Mouse (Mus musculus) neural tube, embryonic 14.5 days (tissue): ENCODE results near the gene Pnma3. TPM values are rescaled to one million over a fixed set of nuclear protein-coding genes. Genes with fewer than 3 reads are reported as not detected.

Experiments used
- ATAC-seq: fragments of 200-750 bp; cut with Nextera tagmentation; 2 replicates; pipeline ENCODE4 v1.8.0; 2017; ENCODE audit warnings: low read depth, mild to moderate bottlenecking, moderate TSS enrichment, moderate library complexity
- H3K27ac ChIP-seq: fragments of 300-500 bp; sonication (generic); 2 replicates; pipeline ENCODE4 v1.5.1; 2014; ENCODE audit warnings: low read depth, mild to moderate bottlenecking, control low read depth, low read length, moderate library complexity, mixed read lengths
- H3K27me3 ChIP-seq: fragments of 300-500 bp; sonication (generic); 2 replicates; pipeline ENCODE4 v1.6.1; 2014; ENCODE audit warnings: low read length; ENCODE audit not compliant: control insufficient read depth, insufficient read depth
- H3K36me3 ChIP-seq: fragments of 300-500 bp; sonication (generic); 2 replicates; pipeline ENCODE4 v1.6.1; 2014; ENCODE audit warnings: low read length, mixed read lengths; ENCODE audit not compliant: control insufficient read depth, insufficient read depth
- H3K4me1 ChIP-seq: fragments of 300-500 bp; sonication (generic); 2 replicates; pipeline ENCODE4 v1.6.1; 2014; ENCODE audit warnings: low read length; ENCODE audit not compliant: control insufficient read depth, insufficient read depth
- H3K4me2 ChIP-seq: fragments of 300-500 bp; sonication (generic); 2 replicates; pipeline ENCODE4 v1.6.1; 2014; ENCODE audit warnings: mild to moderate bottlenecking, low read depth, low read length, control low read depth
- H3K4me3 ChIP-seq: fragments of 300-500 bp; sonication (generic); 2 replicates; pipeline ENCODE4 v1.5.1; 2014; ENCODE audit warnings: low read depth, low read length, control low read depth, mixed read lengths
- H3K9ac ChIP-seq: fragments of 300-500 bp; sonication (generic); replicated peaks from 2 replicates; pipeline ENCODE4 v1.6.1; 2014; ENCODE audit warnings: low read depth, mild to moderate bottlenecking, control low read depth, low read length, mixed read lengths
- H3K9me3 ChIP-seq: fragments of 300-500 bp; sonication (generic); 2 replicates; pipeline ENCODE4 v1.6.1; 2016; ENCODE audit warnings: low read length; ENCODE audit not compliant: control insufficient read depth
- WGBS: fragments of 180-500 bp; shearing (Covaris S2); extraction: QIAGEN DNeasy Blood & Tissue Kit; methylation state at CpG from one replicate; pipeline ENCODE4 v1.1.7; 2014; 5-methylcytosine and 5-hydroxymethylcytosine counted together
- polyA plus RNA-seq: library from polyadenylated mRNA; unstranded; fragments of >200 nt; fragmentation: Nextera tagmentation; extraction: Ambion mirVana; gene quantifications from 2 replicates; pipeline ENCODE4 v1.2.1, GENCODE M21; 2014

Gene Pnma3
- polyA plus RNA-seq = 2.2 and 4.6 TPM in 2 replicates

- H3K36me3 ChIP-seq = no peaks in the 10 kb centered on the region
- WGBS = 24% methylated on average over 7 of the region's 7 CpGs
- H3K4me1 ChIP-seq = no peaks in the 10 kb centered on the region
- no peak within 1 kb of the TSS; the same call in 1 of the 2 replicates for H3K27ac ChIP-seq
- no peaks in the 10 kb centered on the region for H3K27me3 ChIP-seq
- H3K4me2 ChIP-seq = peak within 1 kb of the TSS; percentile 53
- H3K4me3 ChIP-seq = peak within 1 kb of the TSS; percentile 33
- H3K9ac ChIP-seq = 0 out of 2 replicates have a peak within 1 kb of the TSS, but pooled peaks have one; percentile 41
- peak; percentile 70 for ATAC-seq
- H3K9me3 ChIP-seq = no peaks in the 10 kb centered on the region
These were observed at the start of gene Pnma3 for GRCm38 (mm10) chrX:73064415-73064793. Gene Pnma3 (plus strand): TSS chrX:73064787.

- H3K36me3 ChIP-seq = no peaks in the 10 kb centered on the region
- H3K27ac ChIP-seq = no peak within 1 kb of the TSS
- H3K9ac ChIP-seq = no peak within 1 kb of the TSS
- no peak within 1 kb of the TSS for H3K4me2 ChIP-seq
- ATAC-seq = no peak
- WGBS = 74% methylated on average over 1 of the region's 1 CpGs
- H3K4me3 ChIP-seq = no peak within 1 kb of the TSS
- no peaks in the 10 kb centered on the region for H3K9me3 ChIP-seq
- H3K27me3 ChIP-seq = no peaks in the 10 kb centered on the region
- H3K4me1 ChIP-seq = no peaks in the 10 kb centered on the region
These were observed 27.6 kb upstream of the Pnma3 start, which contains the start of gene Pnma5 for GRCm38 (mm10) chrX:73037003-73037402. Gene Pnma5 (minus strand): TSS chrX:73037103.

- Histone ChIP-seq H3K27ac (no peak overlapping the region), H3K27me3 (no peaks in the 10 kb centered on the region), H3K4me3 (no peak overlapping the region), H3K4me2 (no peak overlapping the region), H3K4me1 (no peaks in the 10 kb centered on the region), H3K36me3 (no peaks in the 10 kb centered on the region), H3K9ac (no peak overlapping the region), H3K9me3 (no peaks in the 10 kb centered on the region)
- WGBS = 82% methylated on average over 8 of the region's 8 CpGs
- ATAC-seq = no peak
These were observed 25.8 kb upstream of the Pnma3 start for GRCm38 (mm10) chrX:73038831-73039230.

DNA sequence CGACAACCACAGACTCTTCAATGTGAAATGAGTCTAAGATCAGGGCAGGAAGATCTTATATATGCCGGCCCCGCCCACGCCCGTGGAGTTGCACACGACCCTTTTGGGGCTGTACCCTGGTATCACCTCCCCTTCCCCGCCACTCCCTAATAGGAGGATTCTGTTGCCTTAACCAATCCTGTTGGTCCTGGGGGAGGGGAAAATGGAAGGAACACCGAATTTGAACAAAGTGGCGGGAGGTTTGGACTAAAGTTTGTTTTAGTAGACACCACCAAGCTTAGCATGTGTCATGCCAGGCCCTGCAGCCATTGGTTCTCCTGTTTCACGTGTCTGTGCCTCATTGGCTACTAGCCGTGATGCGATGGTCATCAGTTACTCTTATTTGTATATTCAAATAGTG, 24.9 kb upstream of the Pnma3 start:
- Histone ChIP-seq H3K4me2 (no peak overlapping the region), H3K9me3 (no peaks in the 10 kb centered on the region), H3K4me3 (no peak overlapping the region), H3K27me3 (no peaks in the 10 kb centered on the region), H3K27ac (no peak overlapping the region), H3K9ac (no peak overlapping the region), H3K36me3 (no peaks in the 10 kb centered on the region), H3K4me1 (no peaks in the 10 kb centered on the region)
- ATAC-seq = no peak
- WGBS = 82% methylated on average over 12 of the region's 12 CpGs

- Histone ChIP-seq H3K9ac (no peak overlapping the region), H3K36me3 (no peaks in the 10 kb centered on the region), H3K4me3 (no peak overlapping the region), H3K27me3 (no peaks in the 10 kb centered on the region), H3K4me2 (0 out of 2 replicates have a peak overlapping the region, but pooled peaks have one; percentile 17), H3K9me3 (no peaks in the 10 kb centered on the region), H3K4me1 (no peaks in the 10 kb centered on the region), H3K27ac (no peak overlapping the region)
- peak; percentile 99 for ATAC-seq
- 9% methylated on average over 14 of the region's 14 CpGs for WGBS
These were observed 10.6 kb upstream of the Pnma3 start for GRCm38 (mm10) chrX:73053860-73054563.

DNA sequence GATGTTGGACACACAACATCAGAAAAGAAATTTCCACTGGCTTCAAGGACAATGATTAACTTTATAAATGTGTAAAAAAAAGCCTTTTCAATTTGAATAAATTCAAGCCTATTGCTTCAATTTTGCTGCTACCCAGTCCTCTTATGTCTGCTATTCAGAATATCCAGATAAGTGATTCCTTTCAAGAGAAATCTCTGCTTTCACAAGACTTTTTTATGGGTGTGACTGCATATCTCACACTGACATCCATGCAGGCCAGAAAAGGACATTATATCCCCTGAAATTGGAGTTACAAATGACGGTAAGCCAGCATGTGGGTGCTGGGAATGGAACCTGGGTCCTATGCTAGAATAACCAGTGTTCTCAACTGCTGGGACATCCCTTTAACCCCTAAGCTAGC, 3.1 kb upstream of the Pnma3 start:
- H3K27ac ChIP-seq = no peak overlapping the region
- 92% methylated on average over 1 of the region's 1 CpGs for WGBS
- no peaks in the 10 kb centered on the region for H3K4me1 ChIP-seq
- H3K9ac ChIP-seq = no peak overlapping the region
- ATAC-seq = no peak
- H3K4me3 ChIP-seq = no peak overlapping the region
- no peaks in the 10 kb centered on the region for H3K9me3 ChIP-seq
- no peaks in the 10 kb centered on the region for H3K27me3 ChIP-seq
- H3K36me3 ChIP-seq = no peaks in the 10 kb centered on the region
- no peak overlapping the region for H3K4me2 ChIP-seq

DNA sequence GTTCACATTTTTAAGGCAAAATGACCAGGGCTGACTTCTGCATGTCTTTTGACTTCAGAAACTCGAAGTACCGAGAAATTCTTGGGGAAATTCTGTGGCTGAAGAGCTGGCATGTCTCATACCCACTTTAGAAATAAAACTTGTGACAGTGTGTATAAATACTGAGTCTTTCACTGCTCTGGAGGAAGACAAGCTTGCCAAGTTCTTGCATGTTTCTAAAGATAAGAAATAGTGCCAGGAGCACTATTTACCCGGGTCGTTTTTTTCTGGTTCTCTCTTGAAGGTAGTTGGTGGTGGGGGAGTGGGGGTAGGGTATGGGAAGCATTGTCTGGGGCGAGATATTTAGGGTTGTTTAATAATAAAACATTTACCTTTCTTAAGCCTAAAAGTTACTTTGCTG, 2.3 kb upstream of the Pnma3 start:
- no peaks in the 10 kb centered on the region for H3K9me3 ChIP-seq
- H3K27ac ChIP-seq = no peak overlapping the region
- no peaks in the 10 kb centered on the region for H3K36me3 ChIP-seq
- no peak overlapping the region for H3K4me3 ChIP-seq
- H3K9ac ChIP-seq = no peak overlapping the region
- no peak overlapping the region for H3K4me2 ChIP-seq
- 49% methylated on average over 5 of the region's 5 CpGs for WGBS
- H3K4me1 ChIP-seq = no peaks in the 10 kb centered on the region
- no peaks in the 10 kb centered on the region for H3K27me3 ChIP-seq
- ATAC-seq = no peak

DNA sequence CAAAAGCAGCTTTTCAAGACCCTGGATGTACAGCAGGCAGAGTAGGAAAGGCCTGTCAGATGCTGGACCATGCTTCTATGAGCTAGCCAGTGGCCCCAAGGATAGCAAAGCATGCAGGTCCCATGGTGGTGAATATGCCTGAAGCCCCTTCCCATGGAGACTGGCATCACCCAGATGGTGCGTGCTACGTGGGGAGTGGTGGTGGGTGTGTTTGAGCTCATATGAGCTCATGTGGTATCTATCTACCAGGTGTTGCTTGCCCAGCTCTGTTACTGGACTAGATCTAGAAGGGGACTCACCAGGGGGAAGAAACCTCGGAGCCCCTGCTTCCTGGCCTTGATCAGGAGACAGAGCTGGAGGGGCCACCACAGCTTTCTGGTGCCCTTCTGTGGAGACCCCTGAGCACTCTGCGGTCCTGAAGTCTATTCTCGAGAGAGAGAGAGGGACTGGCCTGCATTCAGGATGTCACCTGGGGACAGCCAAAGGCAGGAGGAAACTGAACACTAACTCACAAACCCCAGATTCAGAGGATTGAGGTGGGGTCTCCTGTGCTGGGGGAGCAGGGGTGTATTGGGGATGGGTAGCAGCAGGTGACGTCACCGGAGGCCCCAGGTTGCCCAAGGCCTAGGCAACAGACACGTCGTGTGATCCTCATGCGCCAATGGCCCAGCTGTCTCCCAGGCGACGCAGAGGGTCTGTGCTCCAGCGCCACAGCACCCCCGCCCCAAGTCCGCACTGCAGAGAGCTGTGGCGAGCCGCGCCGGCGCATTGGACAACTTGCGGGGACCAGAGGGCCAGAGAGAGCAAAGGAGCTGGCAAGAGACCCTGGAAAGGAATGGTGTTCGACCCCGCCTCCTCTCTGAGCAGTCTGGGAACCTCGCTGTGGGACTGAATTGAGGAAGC, 824 bp upstream of the Pnma3 start:
- Histone ChIP-seq H3K4me3 (peak overlapping the region; percentile 33), H3K4me2 (peak overlapping the region; percentile 53), H3K27me3 (no peaks in the 10 kb centered on the region), H3K9me3 (no peaks in the 10 kb centered on the region), H3K27ac (no peak overlapping the region; the same call in 1 of the 2 replicates), H3K4me1 (no peaks in the 10 kb centered on the region), H3K36me3 (no peaks in the 10 kb centered on the region), H3K9ac (0 out of 2 replicates have a peak overlapping the region, but pooled peaks have one; percentile 41)
- WGBS = 32% methylated on average over 18 of the region's 24 CpGs
- ATAC-seq = peak; percentile 90
